Mouse (Mus musculus) thymus, postnatal 36 days (tissue): ENCODE results near the gene Tec.
"Not testable (repeated sequence)": the region's sequence is repeated elsewhere in the genome, so short reads cannot be mapped to it uniquely, and the experiment has no call there.

Experiments used
- DNase-seq, 2 experiments: peaks; one replicate each; pipeline ENCODE4 v3.0.0; 2022; ENCODE audit warnings: mixed read lengths in 2 of 2

The Tec gene

GRCm38 (mm10) chr5:72818513-72819180, 49.6 kb downstream of the Tec start:
- DNase-seq: no peak

- DNase-seq: peak in 1 of 2 experiments; percentile 30
Observed at GRCm38 (mm10) chr5:72817523-72818091, 50.7 kb downstream of the Tec start.

GRCm38 (mm10) chr5:72816960-72817359, 51.3 kb downstream of the Tec start:
- DNase-seq: not testable (repeated sequence)

- DNase-seq: no peak
Observed at GRCm38 (mm10) chr5:72816491-72816890, 51.8 kb downstream of the Tec start.

- DNase-seq: no peak
Observed at GRCm38 (mm10) chr5:72816046-72816445, 52.2 kb downstream of the Tec start.

- no peak for DNase-seq
Observed at GRCm38 (mm10) chr5:72815361-72815760, 52.9 kb downstream of the Tec start.

GRCm38 (mm10) chr5:72814072-72814471, 54.2 kb downstream of the Tec start:
- DNase-seq: no peak

- peak in 1 of 2 experiments; percentile 33 for DNase-seq
Observed at GRCm38 (mm10) chr5:72812908-72813307, 55.4 kb downstream of the Tec start.

- no peak for DNase-seq
Observed at GRCm38 (mm10) chr5:72812328-72812727, 56.0 kb downstream of the Tec start.

GRCm38 (mm10) chr5:72811397-72811796, 56.9 kb downstream of the Tec start:
- DNase-seq: no peak

GRCm38 (mm10) chr5:72810990-72811389, 57.3 kb downstream of the Tec start:
- DNase-seq: no peak

- no peak for DNase-seq
Observed at GRCm38 (mm10) chr5:72809480-72809879, 58.8 kb downstream of the Tec start.

GRCm38 (mm10) chr5:72808456-72809111, 59.7 kb downstream of the Tec start:
- peak in 1 of 2 experiments; percentile 47 for DNase-seq

GRCm38 (mm10) chr5:72802851-72803250, 65.4 kb downstream of the Tec start:
- DNase-seq: no peak

- no peak for DNase-seq
Observed at GRCm38 (mm10) chr5:72798563-72798962, 69.7 kb downstream of the Tec start.

- DNase-seq: no peak
Observed at GRCm38 (mm10) chr5:72796186-72796613, 72.1 kb downstream of the Tec start.

GRCm38 (mm10) chr5:72793309-72793850, 74.9 kb downstream of the Tec start:
- peak in 1 of 2 experiments; percentile 16 for DNase-seq

GRCm38 (mm10) chr5:72791789-72792188, 76.5 kb downstream of the Tec start:
- DNase-seq: no peak

- DNase-seq: no peak
Observed at GRCm38 (mm10) chr5:72791386-72791785, 76.9 kb downstream of the Tec start.

GRCm38 (mm10) chr5:72785451-72785850, 82.8 kb downstream of the Tec start:
- DNase-seq: peak; percentile 29 to 33

- no peak for DNase-seq
Observed at GRCm38 (mm10) chr5:72784719-72785118, 83.6 kb downstream of the Tec start.

GRCm38 (mm10) chr5:72783957-72784356, 84.3 kb downstream of the Tec start:
- DNase-seq: no peak

- DNase-seq: no peak
Observed at GRCm38 (mm10) chr5:72783123-72783522, 85.2 kb downstream of the Tec start.

- no peak for DNase-seq
Observed at GRCm38 (mm10) chr5:72781776-72782175, 86.5 kb downstream of the Tec start.
